Mouse (Mus musculus): ENCODE data around the gene Abcg4.
A peak's percentile ranks its signal among the peaks of the same experiment; 100 is the strongest.

Abcg4 gene

DNA sequence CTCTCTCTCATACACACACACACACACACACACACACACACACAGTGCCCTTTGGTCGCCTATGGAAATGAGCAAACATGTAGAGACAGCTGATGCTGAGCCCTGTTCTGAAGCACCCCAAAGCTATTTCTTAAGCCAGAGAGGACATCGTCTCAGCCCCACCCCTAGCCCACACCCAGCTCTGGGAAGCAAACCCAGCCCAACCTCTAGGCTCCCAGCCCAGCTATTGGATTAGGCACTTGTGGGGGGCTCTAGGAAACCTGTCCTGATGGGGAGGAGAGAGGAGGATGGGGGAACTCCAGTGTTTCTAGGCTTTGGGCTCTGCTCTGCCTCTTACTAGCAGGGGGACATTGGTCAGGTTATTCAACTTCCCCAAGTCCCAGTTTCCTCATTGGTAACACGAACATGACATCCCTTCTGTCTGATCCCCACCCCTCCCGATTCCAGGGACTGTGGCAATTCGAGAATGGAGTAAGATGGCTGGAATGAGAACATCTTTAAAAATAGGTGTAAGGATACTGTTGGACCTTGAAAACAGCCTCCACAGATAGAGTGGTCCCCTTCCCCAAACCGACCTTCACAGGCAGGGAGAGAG, 2.1 kb downstream of the Abcg4 start:
- DNase-seq (ENCODE audit: low read depth, low spot score), result no peak

- DNase-seq (ENCODE audit: low read depth, low spot score), result no peak
Measured at GRCm38 (mm10) chr9:44283183-44283582, 5.2 kb downstream of the Abcg4 start.

DNA sequence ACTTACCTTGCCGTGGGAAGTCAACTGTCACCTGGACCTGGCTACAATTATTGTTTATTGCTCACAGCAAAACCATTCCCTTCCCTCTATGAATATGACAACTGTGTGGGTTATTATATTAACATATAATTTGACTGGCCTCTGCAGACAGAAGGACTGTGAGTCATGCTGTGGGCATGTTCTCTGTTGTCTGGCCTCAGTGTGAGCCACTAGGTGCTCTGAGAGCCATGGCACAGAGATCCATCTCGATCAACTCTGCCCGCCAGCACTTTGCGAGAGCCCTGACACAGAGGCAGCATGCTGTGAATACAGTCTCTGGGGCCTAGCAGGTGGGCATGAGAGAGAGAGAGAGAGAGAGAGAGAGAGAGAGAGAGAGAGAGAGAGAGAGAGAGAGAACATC, 18.4 kb downstream of the Abcg4 start:
- no peak for DNase-seq (ENCODE audit: low read depth, low spot score)

DNA sequence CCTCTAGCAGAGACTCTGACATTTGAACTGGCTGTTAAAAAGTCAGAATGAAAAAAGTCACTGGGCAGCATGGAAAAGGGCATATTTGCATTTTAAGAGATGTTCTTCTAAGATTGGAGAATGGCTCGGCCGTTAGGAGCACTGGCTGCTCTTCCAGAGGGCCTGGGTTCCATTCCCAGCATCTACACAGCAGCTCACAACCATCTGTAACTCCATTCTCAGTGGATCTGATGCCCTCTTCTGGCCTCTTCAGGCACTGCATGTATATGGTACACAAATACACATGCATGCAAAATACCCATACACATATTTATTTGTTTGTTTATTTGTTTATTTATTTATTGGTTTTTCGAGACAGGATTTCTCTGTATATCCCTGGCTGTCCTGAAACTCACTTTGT, 19.3 kb downstream of the Abcg4 start:
- DNase-seq (ENCODE audit: low read depth, low spot score), result peak; percentile 65

- DNase-seq (ENCODE audit: low read depth, low spot score), result peak; percentile 41
Measured at GRCm38 (mm10) chr9:44268432-44268831, 20.0 kb downstream of the Abcg4 start, which contains the start of gene Nlrx1. TSS of gene Nlrx1 (minus strand) at chr9:44268599.

- DNase-seq (ENCODE audit: low read depth, low spot score), result peak; percentile 90
Measured at GRCm38 (mm10) chr9:44268027-44268360, 20.4 kb downstream of the Abcg4 start.

DNA sequence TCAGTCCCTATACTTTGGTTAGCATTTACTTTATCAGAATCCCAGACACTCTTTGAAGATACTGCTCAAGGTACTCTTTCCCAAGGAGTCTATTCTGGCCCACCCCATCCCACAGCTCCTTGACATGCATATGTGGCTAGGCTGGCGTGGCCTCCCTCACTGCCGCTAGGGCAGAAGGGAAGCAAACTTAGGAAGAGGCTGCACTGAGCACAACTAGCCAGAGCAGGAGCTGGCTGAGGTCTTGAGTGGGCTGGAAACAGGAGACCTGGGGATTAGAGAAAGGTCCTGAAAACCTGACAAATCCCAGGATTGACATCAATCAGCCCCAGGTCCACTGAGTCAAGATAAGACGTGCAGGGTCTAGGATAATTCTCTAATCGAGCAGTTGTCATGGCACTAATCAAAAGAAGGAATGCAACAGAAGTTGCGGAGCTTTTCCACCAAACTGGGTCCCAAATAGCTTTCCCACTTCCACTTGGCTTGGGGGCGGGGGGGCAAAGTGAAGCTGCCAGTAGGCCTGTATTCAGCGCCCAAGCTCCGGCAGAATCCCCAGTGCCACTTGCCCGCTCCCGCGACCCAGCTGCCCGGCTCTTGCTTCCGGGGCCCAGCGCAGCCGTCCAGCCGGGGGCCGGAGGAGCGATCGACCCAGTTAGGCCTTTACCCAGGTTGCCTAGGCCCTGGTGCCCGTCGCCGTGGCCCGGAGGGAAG, 20.9 kb downstream of the Abcg4 start:
- no peak for DNase-seq (ENCODE audit: low read depth, low spot score)

DNA sequence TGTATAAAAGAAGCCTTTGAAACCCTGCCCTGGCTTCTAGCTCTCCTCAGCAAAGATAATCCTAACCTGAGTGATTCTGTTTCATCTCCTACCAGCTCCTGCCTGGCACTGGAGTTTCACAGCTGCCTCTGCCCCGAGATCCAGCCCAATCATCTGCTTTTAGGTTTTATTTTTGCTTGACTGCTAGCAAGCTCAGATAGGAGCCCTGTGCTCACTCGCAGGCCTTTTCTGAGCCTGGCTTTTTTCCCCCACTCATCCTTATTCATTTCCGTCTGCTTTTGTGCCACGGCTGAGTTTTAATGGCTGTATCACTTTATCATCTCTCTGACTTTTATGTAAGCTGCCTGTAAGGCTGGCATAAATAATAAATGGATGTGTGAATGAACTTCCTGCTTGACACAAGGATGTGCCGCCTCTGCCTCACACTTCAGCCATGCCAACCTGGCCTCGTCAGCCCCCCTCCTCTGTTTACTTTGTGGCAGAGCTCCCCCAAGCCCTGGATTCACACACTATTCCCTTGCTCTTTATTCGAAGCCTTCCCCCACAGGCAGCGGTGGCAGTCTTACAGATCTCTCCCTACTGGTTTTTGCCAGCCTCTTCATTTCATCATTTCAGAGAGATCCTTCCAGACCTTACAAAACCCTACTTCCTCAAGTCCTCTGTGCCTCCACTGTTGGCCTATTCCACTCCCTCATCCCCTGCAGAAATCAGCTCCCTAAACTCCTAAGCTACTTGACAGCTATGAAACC, 21.8 kb downstream of the Abcg4 start:
- DNase-seq (ENCODE audit: low read depth, low spot score), result no peak

DNA sequence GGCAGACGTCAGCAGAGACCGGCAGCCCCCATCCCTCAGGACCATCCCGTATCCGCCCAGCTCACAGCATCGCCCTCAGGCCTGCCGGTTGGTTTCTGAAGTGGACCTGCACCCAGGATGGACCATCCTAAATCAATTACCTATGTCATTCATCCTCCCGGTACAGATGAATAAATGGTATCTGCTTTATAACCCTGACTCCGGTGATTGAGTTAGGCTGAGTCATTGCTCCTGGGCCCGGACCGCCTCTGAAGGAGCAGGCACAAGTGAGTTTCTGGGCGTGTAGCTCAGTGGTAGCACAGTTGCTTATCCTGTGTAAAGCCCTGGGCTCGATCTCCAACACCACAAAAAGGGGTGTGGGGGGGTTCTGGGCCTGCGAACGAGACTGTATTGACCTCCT, 27.0 kb downstream of the Abcg4 start:
- no peak for DNase-seq (ENCODE audit: low read depth, low spot score)

DNA sequence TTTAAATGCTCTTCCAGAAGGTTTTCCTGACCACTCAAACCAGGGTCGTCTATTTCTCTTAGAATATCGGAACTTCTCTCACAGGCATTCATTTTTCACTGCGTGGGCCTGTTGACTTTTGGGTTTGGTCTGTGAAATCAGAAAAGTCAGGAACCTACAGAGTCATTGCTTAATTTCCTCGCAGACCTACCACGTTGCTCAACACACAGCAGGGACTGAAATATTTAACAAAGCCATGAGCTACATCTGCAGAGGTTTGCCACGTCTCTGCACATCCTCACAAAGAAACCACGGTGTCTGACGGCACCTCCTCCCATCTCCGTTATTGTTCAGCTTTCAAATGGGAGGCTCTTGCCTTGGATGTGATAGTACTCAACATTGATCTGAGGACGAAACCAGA, 29.4 kb downstream of the Abcg4 start:
- no peak for DNase-seq (ENCODE audit: low read depth, low spot score)

DNA sequence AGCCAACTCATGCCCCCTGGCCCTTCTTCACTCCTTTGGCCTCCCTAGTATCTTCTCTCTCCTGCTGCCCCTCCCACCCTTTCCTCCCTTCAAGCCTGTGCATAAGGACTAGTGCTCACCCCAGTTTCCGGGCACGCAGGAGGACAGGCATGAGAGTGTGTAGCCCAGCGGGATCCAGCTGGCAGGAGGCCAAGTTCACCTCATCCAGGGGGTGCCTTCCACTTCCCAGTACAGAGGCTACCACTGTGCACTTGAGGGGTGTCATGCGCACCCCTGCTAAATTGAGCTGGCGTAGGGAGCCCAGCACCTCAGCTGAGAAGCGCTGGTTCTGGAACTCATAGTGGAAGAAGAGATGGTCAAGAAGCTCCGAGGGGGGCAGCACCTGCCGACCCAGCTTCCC, 32.2 kb downstream of the Abcg4 start:
- DNase-seq (ENCODE audit: low read depth, low spot score), result no peak

DNA sequence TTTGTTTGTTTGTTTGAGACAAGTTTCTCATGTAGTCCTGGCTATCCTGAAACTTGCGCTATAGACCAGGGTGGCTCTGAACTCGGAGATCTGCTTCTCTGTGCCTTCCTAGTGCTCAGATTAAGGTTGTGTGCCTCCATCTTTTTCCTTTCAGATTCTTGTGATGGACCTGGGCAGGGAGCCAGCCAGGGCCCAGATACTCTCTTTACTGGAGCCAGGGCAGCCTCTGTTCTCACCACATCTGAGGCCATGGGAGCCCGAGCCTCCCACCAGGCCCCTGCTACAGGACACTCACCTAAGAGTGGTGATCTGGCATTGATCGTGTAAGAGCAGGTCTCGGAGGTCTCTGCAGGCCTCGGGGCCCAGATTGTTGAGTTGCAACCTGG, 33.3 kb downstream of the Abcg4 start:
- no peak for DNase-seq (ENCODE audit: low read depth, low spot score)

- no peak for DNase-seq (ENCODE audit: low read depth, low spot score)
Measured at GRCm38 (mm10) chr9:44254508-44255135, 33.8 kb downstream of the Abcg4 start.

DNA sequence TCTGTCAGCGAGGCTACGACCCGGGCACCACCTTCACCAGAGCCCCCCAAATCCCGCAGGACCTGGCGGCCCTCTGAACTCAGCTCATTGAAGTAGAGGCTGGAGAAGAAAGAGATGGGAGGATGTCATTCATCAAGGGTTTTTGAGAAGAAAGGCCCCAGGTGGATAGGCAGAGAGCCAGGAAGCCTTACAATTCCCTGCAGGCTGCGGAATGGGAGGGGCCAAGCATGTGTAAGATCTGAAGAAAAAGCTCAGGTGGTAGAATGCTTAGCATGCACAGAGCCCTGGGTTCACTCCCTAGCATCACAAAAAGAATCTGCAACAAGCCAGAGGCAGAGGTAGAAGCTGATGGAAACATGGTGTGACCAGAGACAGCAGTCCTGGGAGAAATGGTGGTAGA, 35.0 kb downstream of the Abcg4 start:
- DNase-seq (ENCODE audit: low read depth, low spot score), result peak; percentile 45

DNA sequence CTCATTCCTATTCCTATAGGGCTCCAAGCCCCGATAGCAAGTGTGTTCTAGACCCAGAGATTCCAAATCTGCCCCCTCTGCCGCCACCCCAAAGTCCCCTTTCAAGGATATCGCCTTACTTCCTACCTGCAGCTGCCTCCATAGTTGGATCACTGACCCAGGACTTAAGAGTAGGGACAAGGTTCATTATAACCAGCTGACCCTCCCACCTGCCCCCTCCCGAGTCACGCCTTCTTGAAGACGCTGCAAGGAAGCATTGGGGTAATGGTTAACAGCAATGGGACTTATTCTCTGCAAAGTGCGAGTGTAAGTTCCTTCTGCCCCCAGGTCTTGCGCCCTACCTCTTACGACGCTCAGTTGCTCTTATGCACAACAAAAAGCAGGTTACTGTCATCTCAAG, 37.1 kb downstream of the Abcg4 start, which contains the start of gene Pdzd3:
Pdzd3 (minus strand) TSS at position 158 of the 400 bp plus-strand sequence.
- no peak for DNase-seq (ENCODE audit: low read depth, low spot score)

- no peak for DNase-seq (ENCODE audit: low read depth, low spot score)
Measured at GRCm38 (mm10) chr9:44250445-44250844, 38.0 kb downstream of the Abcg4 start.

DNA sequence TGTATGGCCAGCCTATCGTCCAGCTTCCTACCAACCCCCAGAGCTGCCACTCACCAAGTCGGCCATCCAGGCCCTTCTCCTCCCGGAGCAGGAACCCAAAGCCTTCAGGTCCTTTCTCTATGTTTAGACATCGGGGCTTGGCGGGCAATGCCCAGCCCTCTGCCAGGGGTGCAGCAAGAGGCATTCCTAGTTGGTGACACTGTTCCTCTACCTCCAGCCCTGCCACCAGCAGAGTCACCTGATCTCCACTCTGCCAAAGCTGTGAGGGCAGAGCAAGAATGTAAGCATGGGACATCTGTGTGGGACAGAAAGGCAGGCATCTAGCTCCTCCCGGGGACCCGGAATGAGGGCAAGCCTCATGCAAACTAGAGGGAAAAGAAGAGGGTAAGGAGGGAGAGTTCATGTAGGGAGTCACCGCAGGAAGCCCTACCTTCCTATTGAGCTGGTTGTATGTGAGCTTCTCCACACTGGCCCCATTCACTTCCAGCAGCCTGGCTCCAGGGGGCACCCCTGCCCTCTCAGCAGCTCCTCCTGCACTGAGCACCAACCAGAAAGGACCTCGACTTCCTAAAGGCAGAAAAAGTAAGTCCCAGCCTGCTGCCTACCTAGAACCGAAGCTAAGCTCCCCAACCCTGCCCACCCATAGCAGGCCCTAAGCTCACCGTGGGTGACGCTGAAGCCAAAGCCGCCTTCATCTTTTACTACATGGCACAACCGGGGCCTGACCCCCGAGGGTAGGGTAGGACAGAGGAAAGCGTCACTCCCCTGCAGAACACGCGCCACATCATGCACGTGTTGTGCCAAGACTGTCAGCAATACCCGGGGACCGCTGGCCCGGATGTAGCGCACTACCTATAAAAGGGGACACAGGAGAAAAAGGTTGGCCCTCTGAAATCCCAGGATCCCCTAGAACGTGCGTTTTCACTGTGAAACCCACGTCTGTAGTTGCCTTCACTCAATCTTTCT, 39.0 kb downstream of the Abcg4 start:
- DNase-seq (ENCODE audit: low read depth, low spot score), result peak; percentile 83

- DNase-seq (ENCODE audit: low read depth, low spot score), result no peak
Measured at GRCm38 (mm10) chr9:44247907-44248306, 40.5 kb downstream of the Abcg4 start.

- no peak for DNase-seq (ENCODE audit: low read depth, low spot score)
Measured at GRCm38 (mm10) chr9:44243621-44244020, 44.8 kb downstream of the Abcg4 start.

- DNase-seq (ENCODE audit: low read depth, low spot score), result no peak
Measured at GRCm38 (mm10) chr9:44241418-44241817, 47.0 kb downstream of the Abcg4 start.

DNA sequence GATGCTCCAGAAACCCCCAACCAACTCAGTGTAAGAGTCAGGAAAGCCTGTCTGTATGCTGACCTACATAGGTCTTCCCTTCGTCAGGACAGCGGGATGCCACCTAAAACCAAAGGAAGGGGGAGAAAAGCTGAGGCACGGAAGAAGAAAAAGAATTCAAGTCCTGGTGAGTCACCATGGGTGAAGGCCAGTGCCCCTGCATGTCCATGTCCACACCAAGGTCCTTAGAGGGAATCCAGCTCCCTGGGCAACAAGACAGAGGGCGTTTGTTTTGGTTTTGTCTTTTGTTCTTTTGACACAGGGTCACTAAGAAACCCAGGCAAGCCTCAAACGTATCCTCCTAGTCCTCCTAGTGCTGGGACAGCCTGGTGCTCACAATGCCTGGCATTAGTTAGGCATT, 47.5 kb downstream of the Abcg4 start:
- DNase-seq (ENCODE audit: low read depth, low spot score), result no peak
